Mouse (Mus musculus) stomach, postnatal 0 days (tissue): ENCODE data around the gene Desi2.

ENCODE experiments used
- CTCF ChIP-seq: IDR thresholded peaks from 2 replicates; pipeline ENCODE4 v1.5.1; 2016; ENCODE audit warnings: antibody characterized with exemption, low read depth, mild to moderate bottlenecking, moderate library complexity
- EP300 ChIP-seq: optimal IDR thresholded peaks from 2 replicates; pipeline ENCODE3; 2016; ENCODE audit warnings: antibody characterized with exemption

GRCm38 (mm10) chr1:178287601-178288176, 100.5 kb downstream of the Desi2 start:
- TF ChIP-seq CTCF (no peak), EP300 (no peak)
